Mouse (Mus musculus) hindbrain, postnatal 0 days (tissue): Measurements from ENCODE around the gene Spg7. TPM values are rescaled to one million over a fixed set of nuclear protein-coding genes. Genes with fewer than 3 reads are reported as not detected.

ENCODE experiments used
- ATAC-seq: fragments of 200-750 bp; cut with Nextera tagmentation; 2 replicates; pipeline ENCODE4 v1.8.0; 2017; ENCODE audit warnings: mild to moderate bottlenecking, moderate TSS enrichment, moderate library complexity
- DNase-seq: peaks from one replicate; pipeline ENCODE4 v3.0.0-alpha.2; 2015; ENCODE audit warnings: low spot score
- H3K27ac ChIP-seq: fragments of 300-500 bp; sonication (generic); 2 replicates; pipeline ENCODE4 v1.5.1; 2014; ENCODE audit warnings: mild to moderate bottlenecking
- H3K27me3 ChIP-seq: fragments of 300-500 bp; sonication (generic); 2 replicates; pipeline ENCODE4 v1.6.1; 2014; ENCODE audit warnings: low read length, mixed read lengths; ENCODE audit not compliant: insufficient read depth
- H3K36me3 ChIP-seq: fragments of 300-500 bp; sonication (generic); 2 replicates; pipeline ENCODE4 v1.6.1; 2014; ENCODE audit warnings: low read length, mixed read lengths; ENCODE audit not compliant: insufficient read depth
- H3K4me1 ChIP-seq: fragments of 300-500 bp; sonication (generic); 2 replicates; pipeline ENCODE4 v1.6.1; 2014; ENCODE audit warnings: antibody characterized with exemption, low read length, mixed read lengths; ENCODE audit not compliant: insufficient read depth
- H3K4me2 ChIP-seq: fragments of 300-500 bp; sonication (generic); 2 replicates; pipeline ENCODE4 v1.6.1; 2014; ENCODE audit warnings: low read depth, mild to moderate bottlenecking, low read length, moderate library complexity, mixed read lengths
- H3K4me3 ChIP-seq: fragments of 300-500 bp; sonication (generic); 2 replicates; pipeline ENCODE4 v1.5.1; 2014; ENCODE audit warnings: low read length
- H3K9ac ChIP-seq: fragments of 300-500 bp; sonication (generic); replicated peaks from 2 replicates; pipeline ENCODE4 v1.6.1; 2014; ENCODE audit warnings: mild to moderate bottlenecking, low read length, moderate library complexity, mixed read lengths
- H3K9me3 ChIP-seq: fragments of 300-500 bp; sonication (generic); 2 replicates; pipeline ENCODE4 v1.6.1; 2016; ENCODE audit warnings: low read length, mixed read lengths
- CTCF ChIP-seq: IDR thresholded peaks from 2 replicates; pipeline ENCODE4 v1.5.1; 2016; ENCODE audit warnings: antibody characterized with exemption, control low read depth, low read depth
- WGBS: fragments of 180-500 bp; shearing (Covaris S2); extraction: QIAGEN DNeasy Blood & Tissue Kit; methylation state at CpG from one replicate; pipeline ENCODE4 v1.1.7; 2014; 5-methylcytosine and 5-hydroxymethylcytosine counted together
- polyA plus RNA-seq: library from polyadenylated mRNA; unstranded; fragments of >200 nt; fragmentation: Nextera tagmentation; extraction: Ambion mirVana; gene quantifications from 2 replicates; pipeline ENCODE4 v1.2.1, GENCODE M21; 2015
- total RNA-seq: library from RNA; depleted of rRNA; stranded (reverse); fragments of >200 nt; gene quantifications from 2 replicates; pipeline ENCODE4 v1.2.3, GENCODE M21; 2014

Gene Spg7
- total and polyA plus RNA-seq, 2 experiments from 2014 or later, result 45.1 to 51.6 TPM

DNA sequence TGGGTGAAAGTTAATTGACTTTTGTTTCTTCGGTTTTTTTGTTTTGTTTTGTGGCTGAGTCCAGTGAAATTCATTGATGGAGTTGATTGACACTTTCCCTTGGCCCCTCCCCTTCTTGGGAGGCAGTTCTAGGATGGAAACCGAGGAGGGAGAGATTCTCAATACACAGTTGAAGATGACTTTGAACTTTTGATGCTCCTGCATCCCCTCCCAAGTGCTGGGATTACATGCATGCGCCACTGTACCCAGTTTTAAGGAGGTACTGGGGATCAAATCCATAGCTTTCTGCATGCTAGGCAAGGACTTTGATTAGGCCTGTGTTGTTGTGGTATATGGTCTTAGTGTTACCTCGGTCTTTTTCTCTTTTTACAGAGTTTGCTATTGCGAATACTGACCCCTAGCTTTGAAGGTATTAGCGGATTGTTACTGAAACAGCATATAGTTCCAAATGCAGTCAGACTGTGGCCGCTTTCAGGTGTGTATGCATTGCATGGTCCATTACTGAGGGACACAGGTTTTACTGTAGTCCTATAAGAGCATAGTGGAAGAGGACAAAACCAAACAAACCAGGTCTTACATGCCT is 3.5 kb downstream of the Spg7 start:
- DNase-seq, result peak; percentile 29
- 35% methylated on average over 7 of the region's 7 CpGs for WGBS
- TF ChIP-seq CTCF, result peak; percentile 48

DNA sequence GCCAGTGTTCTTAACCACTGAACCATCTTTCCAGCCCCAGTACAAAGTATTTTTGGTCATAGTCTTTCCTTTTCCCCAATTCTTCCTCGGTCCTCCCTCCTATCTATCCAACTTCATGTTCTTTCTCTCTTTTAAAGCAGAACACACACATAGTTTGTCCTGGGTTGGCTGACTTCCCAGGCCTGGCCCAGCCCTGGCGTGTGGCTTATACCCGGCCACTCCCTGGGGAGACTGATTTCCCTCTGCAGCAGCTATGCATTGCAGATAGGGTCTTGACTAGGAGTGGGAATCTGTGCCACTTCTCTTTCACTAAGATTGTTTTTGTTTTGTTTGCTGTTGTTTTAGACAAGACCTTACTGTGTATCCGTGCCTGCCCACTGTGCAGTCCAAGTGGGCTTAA is 8.4 kb downstream of the Spg7 start:
- ATAC-seq (no peak), DNase-seq (peak; percentile 61)
- no peaks in the 10 kb centered on the region for H3K27me3 ChIP-seq
- no peak overlapping the region for H3K9ac ChIP-seq
- no peak overlapping the region for H3K4me3 ChIP-seq
- H3K36me3 ChIP-seq, result peaks cover 21% of the 10 kb centered on the region; the same call in 1 of the 2 replicates
- H3K27ac ChIP-seq, result no peak overlapping the region
- H3K4me2 ChIP-seq, result no peak overlapping the region
- no peak for TF ChIP-seq CTCF
- H3K4me1 ChIP-seq, result no peaks in the 10 kb centered on the region
- 50% methylated on average over 4 of the region's 4 CpGs for WGBS
- H3K9me3 ChIP-seq, result no peaks in the 10 kb centered on the region

More for the DNA sequence above, 3.5 kb downstream of the Spg7 start:
- peak overlapping the region; percentile 92 for H3K9ac ChIP-seq
- no peaks in the 10 kb centered on the region for H3K27me3 ChIP-seq
- H3K27ac ChIP-seq, result peak overlapping the region; percentile 94; the same call in 1 of the 2 replicates
- no peaks in the 10 kb centered on the region for H3K36me3 ChIP-seq
- peak overlapping the region; percentile 74 for H3K4me2 ChIP-seq
- H3K4me3 ChIP-seq, result peak overlapping the region; percentile 96
- 0 out of 2 replicates have a peak, but pooled peaks cover 7% of the 10 kb centered on the region for H3K4me1 ChIP-seq
- no peaks in the 10 kb centered on the region for H3K9me3 ChIP-seq
- no peak for ATAC-seq

DNA sequence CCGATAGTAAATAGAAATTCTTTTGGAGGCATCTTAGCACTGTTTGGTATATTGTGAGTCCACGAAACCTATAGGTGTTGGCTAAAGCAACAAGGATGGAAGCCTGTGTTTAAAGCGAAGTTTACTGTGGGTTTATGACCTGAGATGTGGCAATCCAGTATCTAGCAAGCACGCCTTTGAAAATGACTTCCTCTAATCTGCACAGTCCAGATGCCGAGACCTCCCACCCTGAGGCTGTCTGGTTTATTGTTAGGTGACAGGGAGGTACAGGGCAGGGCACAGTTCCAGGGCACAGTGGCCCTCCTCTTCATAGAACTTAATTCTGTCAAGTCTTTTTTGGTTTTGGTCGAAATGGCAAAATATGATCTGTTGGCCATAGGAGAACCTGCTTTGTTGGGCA is 14.5 kb downstream of the Spg7 start:
- H3K36me3 ChIP-seq, result peaks cover 61% of the 10 kb centered on the region; the same call in 1 of the 2 replicates
- no peak for TF ChIP-seq CTCF
- H3K9ac ChIP-seq, result no peak overlapping the region
- ATAC-seq (no peak), DNase-seq (no peak)
- no peak overlapping the region for H3K4me2 ChIP-seq
- H3K4me1 ChIP-seq, result no peaks in the 10 kb centered on the region
- no peak overlapping the region for H3K4me3 ChIP-seq
- H3K9me3 ChIP-seq, result no peaks in the 10 kb centered on the region
- no peaks in the 10 kb centered on the region for H3K27me3 ChIP-seq
- 91% methylated on average over 6 of the region's 6 CpGs for WGBS
- H3K27ac ChIP-seq, result no peak overlapping the region

DNA sequence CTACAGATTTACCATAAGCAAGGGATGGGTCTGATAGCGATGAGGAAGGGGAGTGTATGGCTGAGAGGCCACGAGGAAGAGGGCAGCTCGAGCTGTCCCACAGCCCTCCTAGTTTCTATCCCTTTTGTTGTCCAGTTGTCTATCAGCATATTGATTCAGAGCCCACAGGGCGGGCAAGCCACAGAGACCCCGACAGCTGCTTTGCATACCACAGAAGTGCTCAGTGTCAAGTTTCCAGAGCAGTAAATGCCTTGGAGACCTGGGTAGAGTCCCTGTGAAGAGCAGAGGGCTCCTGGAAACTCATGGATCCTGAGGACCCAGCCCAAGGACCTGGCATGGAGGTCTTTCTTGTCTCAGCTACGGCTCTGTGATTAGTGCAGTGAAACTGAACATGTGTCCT is 20.3 kb downstream of the Spg7 start:
- H3K27ac ChIP-seq, result peak overlapping the region; percentile 70; the same call in 1 of the 2 replicates
- no peak for TF ChIP-seq CTCF
- peaks cover 76% of the 10 kb centered on the region for H3K36me3 ChIP-seq
- H3K4me3 ChIP-seq, result no peak overlapping the region
- ATAC-seq (no peak), DNase-seq (no peak)
- H3K9me3 ChIP-seq, result no peaks in the 10 kb centered on the region
- H3K27me3 ChIP-seq, result no peaks in the 10 kb centered on the region
- 75% methylated on average over 6 of the region's 6 CpGs for WGBS
- no peaks in the 10 kb centered on the region for H3K4me1 ChIP-seq
- H3K4me2 ChIP-seq, result no peak overlapping the region
- no peak overlapping the region for H3K9ac ChIP-seq

DNA sequence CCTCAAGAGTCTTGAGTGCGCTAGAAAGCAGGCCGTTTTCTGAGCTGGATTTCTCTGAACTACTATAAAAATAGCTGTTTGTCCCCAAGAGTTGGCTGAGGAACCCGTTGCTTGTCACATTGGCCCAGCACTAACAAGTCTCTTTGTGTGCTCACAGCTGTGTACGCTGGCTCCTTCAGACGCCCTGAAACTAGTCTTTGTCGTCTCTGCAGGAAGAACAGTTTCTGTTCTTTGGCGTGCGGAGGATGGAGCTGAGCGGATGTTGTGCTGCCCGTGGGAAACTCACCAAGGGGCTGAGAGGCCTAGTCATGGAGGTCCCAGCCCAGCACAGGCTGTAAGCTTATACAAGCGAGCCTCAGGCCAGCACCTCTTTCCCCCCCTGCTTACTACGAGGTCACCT is 20.9 kb downstream of the Spg7 start:
- H3K9me3 ChIP-seq, result no peaks in the 10 kb centered on the region
- H3K27ac ChIP-seq, result peak overlapping the region; percentile 70; the same call in 1 of the 2 replicates
- H3K4me2 ChIP-seq, result no peak overlapping the region
- H3K27me3 ChIP-seq, result no peaks in the 10 kb centered on the region
- no peak overlapping the region for H3K9ac ChIP-seq
- TF ChIP-seq CTCF, result no peak
- H3K36me3 ChIP-seq, result peaks cover 80% of the 10 kb centered on the region
- H3K4me3 ChIP-seq, result no peak overlapping the region
- peak; percentile 48 for DNase-seq
- WGBS, result 82% methylated on average over 12 of the region's 12 CpGs
- H3K4me1 ChIP-seq, result no peaks in the 10 kb centered on the region
- peak; percentile 78; the same call in 1 of the 2 replicates for ATAC-seq

DNA sequence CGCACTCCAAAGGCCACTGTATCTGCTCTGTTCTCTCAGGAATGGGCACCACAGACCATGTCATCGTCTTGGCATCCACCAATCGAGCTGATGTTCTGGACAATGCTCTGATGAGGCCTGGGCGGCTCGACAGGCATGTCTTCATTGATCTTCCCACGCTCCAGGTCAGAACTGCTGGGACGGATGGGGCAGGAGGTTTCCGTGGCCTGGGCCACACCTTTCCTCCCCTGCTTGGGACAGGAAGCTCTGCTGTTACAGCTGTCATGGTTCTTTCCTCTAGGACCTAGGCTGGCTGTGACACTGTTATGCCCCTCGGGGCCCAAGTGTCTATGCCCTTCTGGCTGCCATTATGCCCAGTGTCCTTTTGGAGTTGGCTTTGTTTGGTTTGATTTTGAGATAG is 24.5 kb downstream of the Spg7 start:
- TF ChIP-seq CTCF, result no peak
- Histone ChIP-seq H3K9ac (no peak overlapping the region), H3K9me3 (no peaks in the 10 kb centered on the region), H3K4me1 (no peaks in the 10 kb centered on the region), H3K4me3 (no peak overlapping the region), H3K4me2 (no peak overlapping the region), H3K27me3 (no peaks in the 10 kb centered on the region), H3K36me3 (peaks cover 80% of the 10 kb centered on the region), H3K27ac (no peak overlapping the region)
- ATAC-seq (no peak), DNase-seq (no peak)
- WGBS, result 86% methylated on average over 9 of the region's 9 CpGs

DNA sequence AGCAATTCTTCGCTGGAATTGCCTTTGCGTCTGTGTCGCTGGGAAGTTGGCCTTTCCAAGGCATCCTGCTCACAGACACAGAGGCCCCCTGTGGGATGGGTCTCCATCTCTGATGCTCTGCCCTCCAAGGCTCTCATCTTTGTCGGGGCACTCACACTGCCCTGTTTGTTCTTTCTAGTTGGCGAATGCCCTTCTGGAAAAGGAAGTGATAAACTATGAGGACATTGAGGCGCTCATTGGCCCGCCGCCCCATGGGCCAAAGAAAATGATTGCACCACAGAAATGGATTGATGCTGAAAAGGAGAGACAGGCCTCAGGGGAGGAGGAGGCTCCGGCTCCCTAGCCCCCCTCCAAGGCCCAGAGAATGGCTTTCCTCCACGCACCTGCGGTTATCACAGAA is 34.5 kb downstream of the Spg7 start:
- H3K36me3 ChIP-seq, result peaks cover 28% of the 10 kb centered on the region
- 73% methylated on average over 11 of the region's 11 CpGs for WGBS

More for the DNA sequence above, 34.5 kb downstream of the Spg7 start:
- H3K9me3 ChIP-seq, result no peaks in the 10 kb centered on the region
- no peak overlapping the region for H3K4me2 ChIP-seq
- H3K27ac ChIP-seq, result peak overlapping the region; percentile 81
- H3K4me1 ChIP-seq, result no peaks in the 10 kb centered on the region
- H3K4me3 ChIP-seq, result no peak overlapping the region
- ATAC-seq (no peak), DNase-seq (peak; percentile 50)
- H3K9ac ChIP-seq, result no peak overlapping the region
- no peak for TF ChIP-seq CTCF
- no peaks in the 10 kb centered on the region for H3K27me3 ChIP-seq
